Mouse (Mus musculus) CD4-positive, CD25-positive, alpha-beta regulatory T cell, adult 2 months (primary cell): ENCODE results near the gene Cap2.
A peak's percentile ranks its signal among the peaks of the same experiment; 100 is the strongest.

ENCODE experiments used
- DNase-seq: peaks from one replicate; pipeline ENCODE4 v3.0.0-alpha.2; 2012; ENCODE audit warnings: low read depth, low spot score

The Cap2 gene

GRCm38 (mm10) chr13:46632796-46633195, 131.1 kb downstream of the Cap2 start:
- DNase-seq = no peak

GRCm38 (mm10) chr13:46633320-46634132, 131.9 kb downstream of the Cap2 start:
- no peak for DNase-seq

DNA sequence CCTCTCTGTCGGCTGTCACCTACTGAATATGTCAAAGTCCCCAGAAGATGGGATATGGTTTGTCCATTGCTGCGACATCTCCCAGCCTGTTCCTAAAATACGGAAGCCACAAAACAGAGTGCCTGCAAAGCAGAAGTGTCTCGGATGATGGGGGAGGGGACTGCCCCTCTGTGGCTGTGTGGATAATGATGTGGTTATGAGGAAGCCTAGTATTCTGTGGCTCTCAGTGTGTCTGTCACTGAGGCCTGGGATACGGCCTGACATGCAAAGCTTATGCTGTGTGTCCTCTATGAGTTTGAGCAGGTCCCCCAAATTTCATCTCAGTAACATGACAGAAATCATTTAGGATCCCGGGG, 132.5 kb downstream of the Cap2 start:
- DNase-seq = no peak

DNA sequence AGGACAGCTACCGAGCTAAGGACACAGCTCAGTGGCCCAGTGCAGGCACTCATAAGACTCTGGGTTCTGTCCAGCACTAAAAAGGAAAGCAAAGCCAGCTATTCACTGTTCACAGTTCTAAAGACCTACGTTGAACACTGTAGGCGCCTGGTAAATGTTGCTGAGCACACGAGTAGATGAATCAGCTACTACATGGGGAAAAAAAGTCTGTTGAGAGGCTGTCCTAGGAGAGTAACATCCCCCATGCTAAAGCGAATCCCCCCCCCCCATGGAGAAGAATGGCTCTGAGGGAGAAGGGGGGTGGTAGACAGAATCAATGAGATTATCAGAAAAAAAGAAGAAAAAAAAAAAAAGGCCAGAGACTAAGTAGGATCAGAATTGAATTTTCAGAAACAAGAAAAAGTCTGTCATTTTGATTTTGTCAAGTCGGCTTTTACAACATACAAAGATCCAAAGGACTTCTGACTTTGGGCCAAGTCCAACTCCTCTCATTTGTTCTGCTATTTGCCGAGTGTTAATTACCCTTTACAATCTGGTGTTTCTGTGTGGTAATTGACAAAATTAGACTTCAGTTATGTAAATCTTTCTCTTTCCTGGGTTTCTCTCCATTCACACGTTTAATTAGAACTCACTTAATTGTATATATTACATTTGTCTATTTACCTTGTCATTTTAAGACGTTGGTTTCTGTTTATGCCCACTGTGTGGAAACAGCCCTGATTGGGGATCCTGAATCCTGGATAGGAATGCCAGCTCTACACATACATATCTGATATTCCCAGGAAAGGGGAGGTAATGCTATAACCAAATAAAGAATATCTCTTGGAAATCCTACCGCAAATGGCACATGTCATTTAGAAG, 139.2 kb downstream of the Cap2 start:
- no peak for DNase-seq

- DNase-seq = peak; percentile 47
Measured at GRCm38 (mm10) chr13:46642318-46642717, 140.7 kb downstream of the Cap2 start.

- DNase-seq = peak; percentile 34
Measured at GRCm38 (mm10) chr13:46644175-46644574, 142.5 kb downstream of the Cap2 start.

DNA sequence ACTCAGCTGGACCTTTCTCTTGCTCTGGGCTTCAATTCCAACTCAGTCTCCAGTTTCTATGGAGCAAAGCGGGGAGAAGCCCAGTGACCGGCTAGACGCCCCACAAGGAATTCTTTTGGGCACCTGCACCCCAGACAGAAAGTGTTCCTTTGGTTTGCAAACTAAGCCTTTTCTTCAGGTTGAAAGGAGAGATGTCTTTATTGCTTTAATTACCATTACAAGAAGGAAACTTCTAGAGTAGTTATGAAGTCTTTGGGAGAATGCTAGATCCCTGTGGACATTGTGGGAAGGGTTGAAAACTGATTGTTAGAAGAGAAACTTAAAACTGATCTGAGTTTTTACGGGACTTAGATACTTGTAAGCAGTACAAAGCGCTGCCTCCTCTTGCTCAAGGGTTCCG, 143.8 kb downstream of the Cap2 start:
- DNase-seq = no peak

GRCm38 (mm10) chr13:46651853-46652252, 150.2 kb downstream of the Cap2 start:
- no peak for DNase-seq

- DNase-seq = no peak
Measured at GRCm38 (mm10) chr13:46652671-46653070, 151.0 kb downstream of the Cap2 start.

GRCm38 (mm10) chr13:46653671-46654070, 152.0 kb downstream of the Cap2 start:
- no peak for DNase-seq

GRCm38 (mm10) chr13:46654566-46654965, 152.9 kb downstream of the Cap2 start:
- DNase-seq = no peak

- no peak for DNase-seq
Measured at GRCm38 (mm10) chr13:46659211-46659610, 157.6 kb downstream of the Cap2 start.

DNA sequence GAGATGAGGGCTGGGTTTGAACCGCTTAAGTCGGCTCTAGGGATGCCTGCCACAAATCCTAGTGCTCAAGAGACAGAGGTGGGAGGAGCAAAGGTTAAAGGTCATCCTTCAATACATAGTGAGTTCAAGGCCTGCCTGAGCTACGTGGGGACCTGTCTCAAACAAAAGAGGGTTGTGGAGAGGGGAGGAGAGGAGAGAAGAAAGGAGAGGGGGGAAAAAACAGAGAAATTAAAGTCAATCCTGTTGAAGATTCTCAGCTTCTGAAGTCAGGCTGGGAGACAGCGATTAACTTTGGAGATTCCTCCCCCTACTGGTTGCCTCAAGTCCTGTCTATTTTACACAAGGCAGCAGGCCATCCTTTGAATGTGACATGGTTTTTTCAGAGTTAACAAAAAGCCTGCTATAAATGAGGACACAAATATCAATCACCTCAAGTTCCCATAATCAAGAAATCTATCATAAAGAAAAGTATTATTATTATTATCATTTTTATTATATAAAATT, 161.9 kb downstream of the Cap2 start:
- DNase-seq = peak; percentile 79

DNA sequence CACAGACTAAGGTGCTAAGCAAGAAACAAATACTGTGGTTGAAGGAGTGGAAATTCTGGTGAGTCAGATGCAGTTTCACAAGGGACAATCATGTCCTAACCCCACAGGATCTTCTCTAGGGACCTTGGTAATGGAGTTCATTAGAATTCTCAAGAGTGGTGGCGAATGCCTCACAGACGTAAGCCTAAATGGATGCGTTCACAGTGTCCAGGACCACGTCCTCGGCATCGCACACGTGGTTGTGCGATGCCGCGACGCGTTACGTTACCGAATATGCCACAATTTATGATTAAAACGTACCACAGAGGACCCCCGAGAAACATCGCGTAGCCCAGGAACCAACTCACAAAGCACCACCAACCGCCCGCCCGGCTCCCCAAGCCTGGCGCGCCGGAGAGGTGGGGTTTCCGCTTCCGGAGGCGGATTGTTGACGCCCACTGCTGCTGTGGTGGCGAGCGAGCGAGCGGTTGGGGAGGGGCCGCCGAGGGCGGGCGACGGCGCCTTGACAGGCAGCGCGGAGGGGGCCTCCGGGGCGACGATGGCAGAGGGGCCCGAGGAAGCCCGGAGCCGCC, 167.5 kb downstream of the Cap2 start, which contains the start of gene Fam8a1:
Gene Fam8a1 (plus strand): TSS at position 475 of the 572 bp plus-strand sequence.
- peak; percentile 95 for DNase-seq

GRCm38 (mm10) chr13:46669620-46670271, 168.1 kb downstream of the Cap2 start:
- DNase-seq = peak; percentile 70

DNA sequence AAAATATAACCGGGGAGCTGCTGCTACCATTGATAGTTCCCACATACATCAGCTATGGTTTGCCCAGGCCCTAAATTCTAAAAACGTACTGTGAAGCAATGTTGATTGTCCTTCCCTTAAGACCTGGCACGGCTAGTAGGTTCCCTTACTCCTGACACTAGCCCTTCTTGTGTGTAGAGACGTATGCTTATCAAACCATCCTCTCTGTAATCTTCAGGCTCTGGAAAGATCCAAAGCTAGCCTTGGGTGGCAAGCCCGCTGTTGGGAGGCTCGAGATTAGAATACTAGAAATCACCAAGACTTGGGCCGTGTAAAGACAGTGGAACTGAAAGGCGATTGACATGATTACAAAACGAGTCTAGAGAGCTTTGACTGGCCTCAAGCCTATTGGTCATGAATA, 168.9 kb downstream of the Cap2 start:
- no peak for DNase-seq

- DNase-seq = no peak
Measured at GRCm38 (mm10) chr13:46674601-46675000, 173.0 kb downstream of the Cap2 start.

- no peak for DNase-seq
Measured at GRCm38 (mm10) chr13:46677721-46678120, 176.1 kb downstream of the Cap2 start.

- DNase-seq = no peak
Measured at GRCm38 (mm10) chr13:46682921-46683320, 181.3 kb downstream of the Cap2 start.

DNA sequence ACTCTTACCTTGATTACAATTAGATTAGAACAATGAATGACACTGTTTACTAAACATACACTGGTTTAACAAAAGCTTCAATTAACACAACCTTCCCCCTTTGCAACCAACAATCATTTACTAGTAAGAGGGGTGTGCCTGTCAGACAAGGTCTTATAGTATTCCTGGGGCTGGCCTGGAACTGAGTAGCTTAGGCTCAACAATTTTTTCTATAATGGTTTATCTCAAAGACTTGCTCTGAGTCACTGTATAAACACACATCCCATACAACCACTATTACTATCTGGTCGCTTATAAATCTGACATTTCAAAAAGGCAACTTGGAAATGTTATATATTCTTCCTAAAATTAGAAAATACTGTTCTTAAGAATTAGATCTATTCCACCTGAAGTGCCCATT, 181.7 kb downstream of the Cap2 start:
- DNase-seq = no peak

DNA sequence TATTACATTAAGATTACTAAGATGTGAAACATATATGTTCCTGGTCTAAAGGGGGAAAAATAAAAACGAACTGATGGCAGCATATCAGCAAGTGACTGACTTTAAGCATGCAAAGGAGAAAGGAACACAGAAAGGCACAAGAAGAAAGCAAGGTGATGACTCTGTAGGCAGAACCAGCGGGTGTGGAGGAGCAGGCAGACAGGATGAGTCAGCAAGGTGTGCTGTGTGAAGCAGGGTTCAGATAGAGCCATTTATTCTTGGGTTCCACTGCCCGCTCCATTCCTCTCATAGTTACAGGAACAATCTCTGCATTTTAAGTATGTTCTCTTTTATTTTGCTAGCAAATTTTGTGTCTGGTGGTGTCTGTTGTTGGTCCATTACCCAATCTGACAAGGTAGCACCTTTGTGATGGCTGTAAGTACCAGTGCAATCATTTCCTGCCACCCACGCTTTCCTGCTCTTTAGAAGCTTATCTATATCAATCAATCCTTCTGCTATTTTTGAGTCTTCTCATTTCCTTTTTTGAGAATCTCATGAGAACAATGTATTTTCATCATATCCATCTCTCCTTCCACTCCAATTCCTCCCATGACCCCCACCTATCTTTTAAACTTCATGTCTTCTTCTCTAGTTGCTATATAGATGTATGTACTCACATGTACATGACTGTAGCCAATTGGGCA, 189.1 kb downstream of the Cap2 start:
- DNase-seq = peak; percentile 89
